Mouse (Mus musculus) left cerebral cortex, adult 8-10 months (tissue): Measurements from ENCODE around the gene Fjx1. TPM values are rescaled to one million over a fixed set of nuclear protein-coding genes. Genes with fewer than 3 reads are reported as not detected.
A peak's percentile ranks its signal among the peaks of the same experiment; 100 is the strongest.

Source experiments
- DNase-seq, 2 experiments: peaks; one replicate each; pipeline ENCODE4 v3.0.0; 2022; ENCODE audit warnings: low spot score in 2 of 2
- total RNA-seq, 4 experiments: library from RNA; stranded (reverse); gene quantifications; 2 replicates each; pipeline ENCODE4 v1.2.4; 2022

Gene Fjx1
- total RNA-seq, 4 experiments from 2014 or later: 49.7 to 56.2 (median 55.1) TPM

DNA sequence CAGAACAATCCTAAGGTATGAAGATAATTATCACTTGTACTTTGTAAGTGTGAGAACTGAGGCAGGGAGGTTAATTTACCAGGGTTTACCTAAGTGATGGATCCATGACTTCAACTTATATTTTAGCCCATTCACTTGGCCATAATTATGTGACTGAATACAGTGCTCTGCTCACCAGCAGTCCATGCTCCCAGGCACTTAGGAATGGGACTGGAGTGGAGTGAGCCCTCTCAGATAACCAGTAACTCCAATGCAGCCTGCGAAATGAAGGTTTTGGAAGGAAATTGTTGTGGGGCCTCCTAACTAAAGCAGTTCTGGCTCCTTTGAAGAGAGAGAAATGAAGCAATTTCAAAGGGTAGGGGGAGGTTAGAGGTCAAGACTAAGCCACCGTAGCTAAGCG lies 25.9 kb downstream of the Fjx1 start:
- DNase-seq: no peak

DNA sequence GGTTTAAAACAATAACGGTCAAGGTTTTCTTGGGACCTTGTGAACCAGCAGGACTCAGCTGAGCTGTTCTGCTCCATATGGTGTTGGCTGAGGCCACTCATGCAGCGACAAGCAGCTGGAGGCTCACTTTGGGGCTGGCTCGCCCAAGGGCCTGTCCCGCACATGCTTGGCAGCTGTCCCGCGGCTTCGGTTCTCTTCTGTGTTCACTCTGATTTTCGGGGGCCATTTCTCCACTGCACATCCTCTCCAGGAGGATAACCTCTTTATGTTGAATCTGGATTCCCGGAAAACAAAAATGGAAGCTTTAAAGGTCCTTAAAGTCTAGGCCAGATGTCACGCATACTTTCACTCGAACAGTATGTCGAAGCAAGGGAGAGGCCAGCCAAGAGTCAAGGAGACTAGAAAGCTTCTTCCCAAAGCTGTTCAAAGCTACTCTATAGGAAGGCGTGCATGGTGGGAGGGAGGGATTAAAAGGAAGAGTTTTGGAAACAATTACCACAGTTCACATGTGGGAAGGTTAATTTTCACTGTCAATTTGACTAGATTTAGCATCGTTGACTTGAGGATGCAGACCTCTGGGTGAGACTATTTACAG lies 36.1 kb downstream of the Fjx1 start:
- no peak for DNase-seq

DNA sequence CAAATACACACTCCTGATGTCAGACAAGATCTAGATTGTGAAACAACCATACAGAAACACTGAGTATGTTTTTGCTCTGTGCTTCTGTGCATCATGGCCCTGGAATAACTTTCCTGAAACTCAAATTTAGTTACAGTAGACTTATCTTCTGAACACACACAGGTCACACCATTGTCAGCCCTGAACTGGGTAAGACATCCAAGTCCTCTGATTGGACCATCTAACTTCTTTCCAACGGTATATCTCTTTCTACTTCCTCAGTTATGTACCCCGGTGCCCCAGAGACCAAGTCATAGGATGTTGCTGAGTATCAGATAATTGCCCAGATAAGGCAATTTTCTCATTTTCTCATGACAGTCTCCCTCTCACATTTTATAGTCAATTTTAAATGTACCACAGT lies 39.6 kb downstream of the Fjx1 start:
- no peak for DNase-seq

DNA sequence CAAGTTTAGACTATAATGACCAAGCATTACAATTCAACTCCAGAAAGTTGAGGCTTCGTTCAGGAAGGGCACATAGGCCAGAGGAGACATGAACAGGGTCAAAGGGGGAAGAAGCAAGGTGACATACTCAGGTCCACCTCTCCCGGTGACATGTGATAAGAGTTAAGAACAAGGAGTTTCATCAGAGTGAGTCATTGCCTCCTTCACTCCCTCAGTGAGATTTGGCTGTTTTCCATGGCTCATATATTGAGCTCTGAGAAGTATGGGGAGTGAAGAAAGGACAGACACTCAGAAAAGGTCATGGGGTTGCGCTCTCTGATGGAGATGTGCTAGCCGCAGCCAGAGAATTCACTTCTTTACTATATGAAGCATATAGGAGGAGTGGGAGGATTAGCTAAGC lies 41.7 kb downstream of the Fjx1 start:
- no peak for DNase-seq

DNA sequence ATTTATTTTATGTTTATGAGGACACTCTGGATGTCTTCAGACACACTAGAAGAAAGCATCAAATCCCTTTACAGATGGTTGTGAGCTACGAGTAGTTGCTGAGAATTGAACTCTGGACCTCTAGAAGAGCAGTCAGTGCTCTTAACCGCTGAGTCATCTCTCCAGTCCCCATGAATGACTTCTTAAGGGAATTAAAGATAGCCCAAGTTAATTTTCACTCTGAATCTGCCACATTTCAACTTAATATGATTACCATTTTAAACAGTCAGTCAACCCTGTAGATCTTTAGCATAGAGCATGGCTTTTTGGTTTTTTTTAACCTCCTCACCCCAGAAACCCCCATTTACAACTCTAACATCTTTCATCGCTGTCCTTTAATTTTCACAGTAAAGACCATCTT lies 42.6 kb downstream of the Fjx1 start:
- no peak for DNase-seq

DNA sequence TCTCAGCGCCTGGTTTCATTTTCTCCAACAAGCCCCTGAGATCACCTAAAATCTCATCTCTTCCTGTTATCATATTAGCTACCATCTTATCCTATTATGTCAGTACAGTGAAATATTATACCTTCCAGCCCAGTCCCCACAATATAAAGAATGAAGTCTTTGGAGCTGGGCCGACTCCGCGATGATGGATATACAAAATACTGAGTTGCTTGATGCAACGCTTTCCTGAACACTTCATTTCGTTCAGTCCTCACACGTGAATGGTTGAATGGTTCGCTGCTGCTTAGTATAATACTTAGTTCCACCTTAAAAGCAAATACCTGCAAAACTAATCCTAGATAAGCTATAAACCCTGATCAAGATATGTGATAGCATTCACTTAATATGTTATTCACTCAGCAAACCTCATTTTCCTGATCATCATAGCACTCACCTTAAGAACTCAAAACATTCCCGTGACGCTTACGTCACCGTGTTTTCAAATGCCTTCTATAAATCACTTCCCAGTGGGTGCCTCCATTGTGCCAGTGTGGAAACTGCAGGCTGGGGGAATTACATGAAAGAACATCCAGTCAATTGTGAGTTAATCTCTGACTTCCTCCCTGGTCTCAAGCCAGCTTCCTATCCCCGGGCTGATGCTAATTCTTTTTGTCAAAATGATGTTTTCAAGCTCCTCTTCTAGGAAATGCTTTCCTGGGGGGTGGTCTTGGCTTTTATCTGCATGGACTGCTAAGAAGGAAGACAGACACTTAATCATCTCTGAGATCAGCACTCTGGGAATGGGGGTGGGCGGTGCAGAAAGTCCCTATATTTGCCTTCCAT lies 44.7 kb downstream of the Fjx1 start, which contains the start of gene Trim44:
Gene Trim44 (minus strand): TSS at position 466 of the 822 bp plus-strand sequence.
- DNase-seq: no peak

DNA sequence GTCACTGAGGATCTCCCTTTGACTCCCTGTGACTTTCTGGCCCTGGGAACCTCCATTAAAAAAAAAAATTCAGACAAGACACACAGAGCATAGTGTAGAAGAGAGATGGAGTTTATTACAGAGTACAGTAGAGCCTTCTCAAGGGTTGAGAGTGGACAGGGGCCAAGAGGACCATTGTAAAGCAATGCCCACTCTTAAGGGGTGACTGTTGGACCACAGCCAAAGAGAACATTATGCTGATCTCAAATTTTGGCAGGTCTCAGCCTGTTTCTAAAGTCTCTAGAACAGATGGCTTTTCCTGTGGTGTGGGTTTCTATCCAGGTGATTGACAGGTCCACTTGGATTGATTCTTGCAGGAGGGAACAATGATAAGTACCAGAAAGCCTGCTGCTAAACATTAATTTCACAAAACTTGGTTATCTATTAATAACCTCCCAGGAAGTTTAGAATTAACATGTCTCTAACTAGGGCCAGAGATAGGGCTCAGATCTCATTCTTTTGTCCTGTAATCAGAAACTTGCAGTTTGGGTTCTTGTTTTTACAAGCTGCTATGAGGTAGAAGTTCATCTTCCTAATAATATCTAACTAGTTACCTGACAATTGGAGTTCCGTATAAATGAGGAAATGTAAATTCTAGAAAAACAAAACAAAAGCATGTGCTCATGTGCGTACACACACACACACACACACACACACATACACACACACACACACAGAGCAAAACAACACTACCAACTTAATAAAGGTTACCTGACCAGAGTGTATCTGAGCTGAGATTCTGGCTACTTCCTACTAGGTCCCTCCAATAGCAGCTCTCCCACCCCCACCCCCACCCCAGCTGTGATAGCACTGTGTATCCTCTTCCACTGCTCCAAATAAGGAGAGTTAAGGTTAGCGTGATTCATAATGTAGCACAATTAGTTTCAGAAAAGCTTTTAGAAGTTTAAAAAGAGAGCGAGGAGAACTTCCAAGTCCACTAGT lies 45.7 kb downstream of the Fjx1 start:
- DNase-seq: no peak

DNA sequence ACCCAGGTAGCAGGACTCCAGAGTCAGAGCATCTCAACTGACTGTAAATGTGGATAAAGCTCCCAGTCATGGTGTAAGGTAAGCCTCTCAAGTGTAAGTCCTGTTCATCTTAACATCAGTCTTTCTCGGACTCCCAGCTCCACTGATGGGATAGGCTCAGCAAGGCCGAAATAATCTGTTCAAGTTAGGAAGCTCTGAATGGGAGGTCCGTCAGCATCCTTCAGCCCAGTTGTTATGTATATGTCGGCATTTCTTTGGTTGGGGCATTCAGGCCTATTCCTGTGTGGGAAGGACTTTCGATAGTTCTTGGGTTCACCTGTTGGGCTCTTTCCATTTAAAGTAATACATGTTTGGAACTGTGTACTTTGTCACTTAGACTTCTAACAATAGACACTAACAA lies 48.3 kb downstream of the Fjx1 start:
- no peak for DNase-seq

DNA sequence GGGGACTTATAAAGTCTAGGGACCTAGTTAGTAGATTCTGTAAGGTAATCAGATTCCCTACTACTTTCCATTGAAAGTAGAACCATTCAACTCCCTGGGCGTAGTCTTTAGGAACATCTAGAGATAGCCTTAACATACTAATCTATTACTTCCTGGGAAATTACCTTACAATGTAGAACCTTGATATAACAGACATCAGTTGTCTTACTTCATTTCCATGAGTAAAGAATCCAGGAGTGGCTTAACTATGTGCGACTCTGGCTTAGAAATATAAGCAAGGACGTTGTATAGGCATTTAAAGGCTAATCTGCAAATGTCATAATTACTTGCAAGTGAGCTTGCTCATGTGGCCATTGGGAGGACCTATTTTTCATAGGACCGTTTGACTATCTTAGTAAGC lies 49.0 kb downstream of the Fjx1 start:
- DNase-seq: no peak

DNA sequence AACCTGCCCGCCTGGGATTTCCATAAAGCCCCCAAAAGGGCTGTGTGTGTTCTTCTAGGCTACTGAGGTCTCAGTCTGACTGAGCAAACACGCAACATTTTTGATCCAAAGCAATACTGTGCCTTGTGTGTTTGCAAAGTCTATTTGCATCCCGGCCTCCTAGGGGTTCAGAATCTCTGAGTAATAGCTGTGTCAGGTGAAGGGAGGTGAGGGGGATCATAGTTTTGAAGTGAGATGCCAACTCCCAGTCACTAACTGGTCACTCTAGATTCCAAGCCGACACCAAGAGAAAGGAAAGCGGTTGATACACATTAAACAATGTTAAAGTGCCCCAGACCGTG lies 51.0 kb downstream of the Fjx1 start:
- no peak for DNase-seq

DNA sequence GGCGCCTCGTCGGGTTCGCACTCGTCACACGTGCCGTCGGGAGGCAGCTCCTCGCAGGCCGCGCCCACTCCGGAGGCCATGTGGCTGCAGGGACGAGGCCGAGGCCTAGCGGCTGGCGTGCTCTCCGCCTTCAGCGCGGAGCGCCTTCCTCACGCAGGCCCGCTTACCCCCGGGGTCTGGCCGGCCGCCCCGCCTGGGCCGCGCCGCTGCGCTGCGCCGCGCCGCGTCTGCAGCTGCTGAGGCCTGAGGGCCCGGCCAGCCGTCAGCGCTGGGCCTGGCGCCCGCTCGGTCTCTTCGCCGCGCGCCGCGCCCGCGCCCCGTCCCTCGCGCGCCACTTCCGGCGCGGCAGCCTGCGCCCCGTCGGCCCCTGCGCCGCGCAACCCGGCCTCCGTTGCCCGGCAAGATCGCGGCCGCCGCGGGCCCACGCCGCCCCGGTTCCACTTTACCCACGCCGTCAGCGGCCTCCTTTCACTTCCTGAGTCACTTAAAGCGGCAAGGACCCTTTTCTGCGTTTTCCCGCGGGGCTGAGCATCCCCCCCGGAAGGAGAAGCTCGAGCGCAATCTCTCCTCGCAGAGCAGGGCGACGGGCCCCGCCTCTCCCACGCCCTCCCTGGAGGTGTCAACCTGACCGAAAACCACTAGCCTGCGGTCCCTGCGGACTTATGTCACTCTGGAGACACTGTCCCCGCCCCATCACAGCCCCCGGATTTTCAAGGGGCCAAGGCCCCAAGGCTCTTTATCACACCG lies 51.5 kb downstream of the Fjx1 start:
- peak; percentile 83 to 91 for DNase-seq

DNA sequence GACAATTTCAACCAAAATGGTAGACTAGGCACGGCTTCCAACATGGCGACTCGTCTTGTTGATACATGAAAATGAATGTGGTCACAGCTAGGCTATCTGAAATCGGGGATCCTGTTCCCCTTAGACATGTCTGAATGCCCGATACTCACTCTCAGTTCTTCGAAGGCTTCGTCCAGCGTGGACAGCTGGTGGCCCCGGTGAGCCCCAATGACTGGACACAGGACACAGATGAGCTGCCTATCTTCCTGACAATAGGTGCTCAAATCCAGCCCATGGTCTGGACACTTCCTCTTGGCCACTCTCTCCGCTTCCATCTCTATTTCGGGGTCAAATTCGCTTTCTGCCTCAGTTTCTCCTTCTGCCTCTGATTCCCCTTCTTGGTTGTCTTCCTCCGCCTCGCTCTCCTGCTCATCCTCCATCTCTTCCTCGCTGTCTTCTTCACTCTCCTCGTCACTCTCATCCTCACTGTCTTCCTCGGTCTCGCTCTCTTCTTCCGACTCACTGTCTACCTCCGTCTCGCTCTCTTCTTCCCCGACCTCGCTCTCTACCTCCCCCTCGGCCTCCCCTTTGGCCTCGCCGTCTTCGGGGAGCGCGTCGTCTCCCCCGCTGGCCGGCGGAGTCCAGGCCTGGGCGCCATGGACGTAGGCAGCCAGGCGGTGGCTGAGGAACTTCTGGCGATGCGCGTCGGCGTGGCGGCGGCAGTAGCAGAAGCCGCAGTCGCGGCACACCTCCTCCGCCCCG lies 52.3 kb downstream of the Fjx1 start:
- DNase-seq: no peak

Other genes with a start within 250 kb of the Fjx1 start
- gene Trim44, start 44.7 kb downstream of the Fjx1 start, total RNA-seq: 100 to 1,000 TPM; 175 to 199 (median 188) TPM
- 10 to 100 TPM; 37.2 to 51.2 (median 39.9) TPM for gene Pamr1, start 97.5 kb upstream of the Fjx1 start, total RNA-seq
- 1,000 to 10,000 TPM; 1,516 to 1,784 (median 1,611) TPM for gene Slc1a2, start 206.2 kb upstream of the Fjx1 start, total RNA-seq